ENCODE assay signal across 8 mouse cellular contexts in genomic region chr7:140855860-140856784, GRCm38 (mm10). TPM values are rescaled to one million over a fixed set of nuclear protein-coding genes. Genes with fewer than 3 reads are reported as not detected.
DNase-seq lines count a peak whose midpoint lies in the region; ATAC-seq lines count a peak whose summit lies in the region.

Gm45785 (minus strand) TSS chr7:140856331.

- peak within 1 kb of the TSS; percentile 83 for H3K4me2 ChIP-seq in heart, embryonic 14.5 days (ENCODE audit: low read length)
- H3K4me2 ChIP-seq in liver, embryonic 13.5 days: peak within 1 kb of the TSS; percentile 97
- peak within 1 kb of the TSS; percentile 98 for H3K4me2 ChIP-seq in stomach, embryonic 16.5 days (ENCODE audit: low read depth, low read length)

- under 1% methylated on average over 51 of the region's 51 CpGs for WGBS in heart, embryonic 14.5 days
- WGBS in liver, embryonic 13.5 days (ENCODE audit: insufficient replicate concordance): under 1% methylated on average over 51 of the region's 51 CpGs
- under 1% methylated on average over 51 of the region's 51 CpGs for WGBS in stomach, embryonic 16.5 days

- peak within 1 kb of the TSS; percentile 78 to 86 for H3K4me3 ChIP-seq in heart, embryonic 14.5 days (ENCODE audit: control insufficient read depth in 1 of 2, insufficient read depth in 1 of 2, low read depth in 1 of 2, low read length in 2 of 2)
- H3K4me3 ChIP-seq in liver, embryonic 13.5 days (replicated peaks): peak within 1 kb of the TSS; percentile 89
- peak within 1 kb of the TSS; percentile 95 for H3K4me3 ChIP-seq in stomach, embryonic 16.5 days (replicated peaks; ENCODE audit: low read length)

- peak within 1 kb of the TSS; percentile 93 for H3K9ac ChIP-seq in heart, embryonic 14.5 days (ENCODE audit: low read length)
- peak within 1 kb of the TSS; percentile 93 for H3K9ac ChIP-seq in liver, embryonic 13.5 days
- H3K9ac ChIP-seq in stomach, embryonic 16.5 days (ENCODE audit: low read length): peak within 1 kb of the TSS; percentile 95

- DNase-seq in CD4-positive, CD25-positive, alpha-beta regulatory T cell, adult 2 months (ENCODE audit: low read depth, low spot score): peak; percentile 81
- DNase-seq in c-Kit-negative CD71-positive TER-119-positive erythroid progenitor cells, embryonic 14.5 days (ENCODE audit: low read depth, low spot score): peak; percentile 69
- DNase-seq in fibroblast of lung, adult 2 months (ENCODE audit: low read depth): peak; percentile 87
- peak; percentile 92 for DNase-seq in kidney, postnatal 14 days
- peak; percentile 82 for DNase-seq in liver, embryonic 13.5 days
- peak; percentile 90 for DNase-seq in neural tube, embryonic 10.5 days (ENCODE audit: extremely low spot score, low spot score)

- H3K4me1 ChIP-seq in heart, embryonic 14.5 days (ENCODE audit: control insufficient read depth in 2 of 2, insufficient read depth in 2 of 2, low read length in 2 of 2): peaks cover 11 to 21% of the 10 kb centered on the region in 2 experiments
- peaks cover 50% of the 10 kb centered on the region for H3K4me1 ChIP-seq in liver, embryonic 13.5 days (replicated peaks)
- peaks cover 24% of the 10 kb centered on the region for H3K4me1 ChIP-seq in stomach, embryonic 16.5 days (ENCODE audit: control insufficient read depth, insufficient read depth, low read length)

- peak; percentile 60 for ATAC-seq in heart, embryonic 14.5 days (ENCODE audit: insufficient number of reproducible peaks, insufficient read depth, low FRiP score, low read depth)
- ATAC-seq in liver, embryonic 13.5 days (ENCODE audit: low read depth): peak; percentile 76
- ATAC-seq in stomach, embryonic 16.5 days (ENCODE audit: insufficient read depth, low FRiP score): peak; percentile 80

- no peaks in the 10 kb centered on the region for H3K27me3 ChIP-seq in heart, embryonic 14.5 days (ENCODE audit: control insufficient read depth, insufficient read depth, low read length)
- no peaks in the 10 kb centered on the region for H3K27me3 ChIP-seq in liver, embryonic 13.5 days
- no peaks in the 10 kb centered on the region for H3K27me3 ChIP-seq in stomach, embryonic 16.5 days (ENCODE audit: control insufficient read depth, insufficient read depth, low read length)

- H3K36me3 ChIP-seq in heart, embryonic 14.5 days (ENCODE audit: control insufficient read depth, insufficient read depth, low read length): peaks cover 60% of the 10 kb centered on the region
- H3K36me3 ChIP-seq in liver, embryonic 13.5 days: peaks cover 62% of the 10 kb centered on the region
- peaks cover 21% of the 10 kb centered on the region for H3K36me3 ChIP-seq in stomach, embryonic 16.5 days (ENCODE audit: control insufficient read depth, insufficient read depth, low read length)

- H3K27ac ChIP-seq in heart, embryonic 14.5 days (replicated peaks in 1 of 2; ENCODE audit: control insufficient read depth in 1 of 2, insufficient read depth in 1 of 2, low read depth in 2 of 2, low read length in 2 of 2): peak within 1 kb of the TSS; percentile 84 to 91
- peak within 1 kb of the TSS; percentile 99 for H3K27ac ChIP-seq in liver, embryonic 13.5 days
- H3K27ac ChIP-seq in stomach, embryonic 16.5 days (ENCODE audit: low read length): peak within 1 kb of the TSS; percentile 97

- H3K9me3 ChIP-seq in heart, embryonic 14.5 days (ENCODE audit: control insufficient read depth, low read length): no peaks in the 10 kb centered on the region
- H3K9me3 ChIP-seq in liver, embryonic 13.5 days (replicated peaks): no peaks in the 10 kb centered on the region
- no peaks in the 10 kb centered on the region for H3K9me3 ChIP-seq in stomach, embryonic 16.5 days (replicated peaks; ENCODE audit: control insufficient read depth, low read length)

RNA-seq across cellular contexts. Expression of gene Gm45785, which starts in this region (rescaled TPM):
- polyA plus RNA-seq in heart, embryonic 14.5 days (2014; fragmentation: Nextera tagmentation; extraction: Ambion mirVana): not detected in 2 replicates
- polyA plus RNA-seq in liver, embryonic 13.5 days (2015; fragmentation: Nextera tagmentation; extraction: Ambion mirVana): not detected in 2 replicates
- polyA plus RNA-seq in stomach, embryonic 16.5 days (2015; fragmentation: Nextera tagmentation; extraction: Ambion mirVana): not detected in 2 replicates

Comparison
In these comparisons a context has a peak if more than half of its experiments do, and no peak if none do; other contexts are left out.
1. Peak in every context shown above with its lines: DNase-seq, ATAC-seq, H3K4me3 ChIP-seq and H3K27ac ChIP-seq.
2. Peak in ATAC-seq, H3K4me3 ChIP-seq, H3K27ac ChIP-seq, H3K9ac ChIP-seq and H3K4me2 ChIP-seq in heart, embryonic 14.5 days; RNA of the gene not detected or under 1 TPM.
3. Peak in DNase-seq, ATAC-seq, H3K4me3 ChIP-seq, H3K27ac ChIP-seq, H3K9ac ChIP-seq and H3K4me2 ChIP-seq in liver, embryonic 13.5 days; RNA of the gene not detected or under 1 TPM.
4. Peak in ATAC-seq, H3K4me3 ChIP-seq, H3K27ac ChIP-seq, H3K9ac ChIP-seq and H3K4me2 ChIP-seq in stomach, embryonic 16.5 days; RNA of the gene not detected or under 1 TPM.